Mouse (Mus musculus): ENCODE measurements around the gene Anp32b.

Anp32b gene

GRCm38 (mm10) chr4:46450519-46451131, at the start of gene Anp32b:
Gene Anp32b (plus strand): TSS chr4:46450902.
- DNase-seq (ENCODE audit: low spot score), result peak; percentile 91

- DNase-seq (ENCODE audit: low spot score), result no peak
Observed at GRCm38 (mm10) chr4:46404042-46404795, 46.5 kb upstream of the Anp32b start.

- DNase-seq (ENCODE audit: low spot score), result no peak
Observed at GRCm38 (mm10) chr4:46406966-46407703, 43.6 kb upstream of the Anp32b start.

GRCm38 (mm10) chr4:46410677-46411076, 40.0 kb upstream of the Anp32b start:
- no peak for DNase-seq (ENCODE audit: low spot score)

- DNase-seq (ENCODE audit: low spot score), result peak; percentile 12
Observed at GRCm38 (mm10) chr4:46411489-46411888, 39.2 kb upstream of the Anp32b start.

GRCm38 (mm10) chr4:46412113-46412512, 38.6 kb upstream of the Anp32b start:
- no peak for DNase-seq (ENCODE audit: low spot score)

GRCm38 (mm10) chr4:46413406-46413805, 37.3 kb upstream of the Anp32b start, which contains the start of gene Hemgn:
Gene Hemgn (minus strand): TSS chr4:46413506.
- DNase-seq (ENCODE audit: low spot score), result no peak

- no peak for DNase-seq (ENCODE audit: low spot score)
Observed at GRCm38 (mm10) chr4:46417491-46417890, 33.2 kb upstream of the Anp32b start.

- no peak for DNase-seq (ENCODE audit: low spot score)
Observed at GRCm38 (mm10) chr4:46418851-46419250, 31.9 kb upstream of the Anp32b start.

- DNase-seq (ENCODE audit: low spot score), result no peak
Observed at GRCm38 (mm10) chr4:46422625-46423024, 28.1 kb upstream of the Anp32b start.

GRCm38 (mm10) chr4:46428903-46429499, 21.7 kb upstream of the Anp32b start:
- no peak for DNase-seq (ENCODE audit: low spot score)

GRCm38 (mm10) chr4:46432339-46433036, 18.2 kb upstream of the Anp32b start:
- no peak for DNase-seq (ENCODE audit: low spot score)

- DNase-seq (ENCODE audit: low spot score), result no peak
Observed at GRCm38 (mm10) chr4:46442501-46442900, 8.2 kb upstream of the Anp32b start.

GRCm38 (mm10) chr4:46445237-46445945, 5.3 kb upstream of the Anp32b start:
- no peak for DNase-seq (ENCODE audit: low spot score)

GRCm38 (mm10) chr4:46447461-46447860, 3.2 kb upstream of the Anp32b start:
- no peak for DNase-seq (ENCODE audit: low spot score)

GRCm38 (mm10) chr4:46448886-46449285, 1.8 kb upstream of the Anp32b start:
- DNase-seq (ENCODE audit: low spot score), result no peak

- DNase-seq (ENCODE audit: low spot score), result no peak
Observed at GRCm38 (mm10) chr4:46450020-46450518, 633 bp upstream of the Anp32b start.

- DNase-seq (ENCODE audit: low spot score), result peak; percentile 67
Observed at GRCm38 (mm10) chr4:46451240-46451757, 597 bp downstream of the Anp32b start.

GRCm38 (mm10) chr4:46451758-46452480, 1.2 kb downstream of the Anp32b start:
- DNase-seq (ENCODE audit: low spot score), result peak; percentile 64

- DNase-seq (ENCODE audit: low spot score), result peak; percentile 44
Observed at GRCm38 (mm10) chr4:46452481-46452850, 1.8 kb downstream of the Anp32b start.
